Mouse (Mus musculus): ENCODE measurements around the gene Ube4b.

Gene Ube4b

DNA sequence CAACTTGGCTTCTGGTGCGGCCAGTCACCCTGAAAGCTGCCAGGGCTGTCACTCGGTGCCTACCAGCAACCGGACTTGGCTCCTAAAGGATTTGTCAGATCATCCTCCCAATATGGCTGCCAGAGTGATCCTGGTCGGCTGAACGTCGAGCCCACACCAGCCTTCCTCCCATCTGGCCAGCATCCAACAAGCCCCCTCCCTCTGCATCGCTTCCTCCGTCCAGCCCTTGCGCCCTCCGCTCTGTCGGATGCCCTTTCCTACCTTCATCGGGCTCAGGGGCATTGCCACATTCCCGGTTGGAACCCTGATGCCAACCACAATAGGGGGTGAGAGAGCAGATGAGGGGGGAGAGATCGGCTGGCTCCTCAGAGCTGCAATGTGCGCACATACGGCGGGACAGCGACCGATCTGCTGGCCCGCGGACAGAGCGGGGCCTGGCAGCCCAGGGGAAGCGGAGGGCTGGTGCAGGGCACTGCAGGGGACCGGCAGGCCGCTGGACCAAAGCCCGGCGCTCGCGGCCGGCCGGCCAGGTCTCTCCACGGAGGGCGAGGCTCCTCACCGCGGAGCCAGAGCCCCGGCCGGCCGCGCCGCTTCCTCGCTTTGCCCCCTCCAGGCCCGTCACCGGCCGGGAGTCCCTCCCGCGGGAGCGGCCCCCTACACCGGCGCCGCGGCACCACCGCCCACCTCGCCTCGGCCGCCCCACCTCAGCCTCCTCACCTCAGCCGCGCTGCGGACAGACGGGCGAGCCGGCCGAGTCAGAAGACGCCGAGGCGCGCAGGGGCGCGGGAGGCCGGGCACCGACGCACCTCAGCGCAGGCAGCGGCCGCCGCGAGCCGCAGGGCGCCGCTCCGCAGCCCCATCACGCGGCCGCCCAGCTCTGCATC, 119.6 kb downstream of the Ube4b start:
- DNase-seq (ENCODE audit: low spot score in 2 of 2), result peak; percentile 50 to 56

- DNase-seq (ENCODE audit: low spot score in 2 of 2), result no peak
Observed at GRCm38 (mm10) chr4:149305761-149306711, 120.5 kb downstream of the Ube4b start.

- DNase-seq (ENCODE audit: low spot score in 2 of 2), result no peak
Observed at GRCm38 (mm10) chr4:149304466-149304865, 122.1 kb downstream of the Ube4b start.

- DNase-seq (ENCODE audit: low spot score in 2 of 2), result no peak
Observed at GRCm38 (mm10) chr4:149303502-149303901, 123.0 kb downstream of the Ube4b start.

- DNase-seq (ENCODE audit: low spot score in 2 of 2), result no peak
Observed at GRCm38 (mm10) chr4:149302751-149303150, 123.8 kb downstream of the Ube4b start.

- DNase-seq (ENCODE audit: low spot score in 2 of 2), result no peak
Observed at GRCm38 (mm10) chr4:149302136-149302535, 124.4 kb downstream of the Ube4b start.

DNA sequence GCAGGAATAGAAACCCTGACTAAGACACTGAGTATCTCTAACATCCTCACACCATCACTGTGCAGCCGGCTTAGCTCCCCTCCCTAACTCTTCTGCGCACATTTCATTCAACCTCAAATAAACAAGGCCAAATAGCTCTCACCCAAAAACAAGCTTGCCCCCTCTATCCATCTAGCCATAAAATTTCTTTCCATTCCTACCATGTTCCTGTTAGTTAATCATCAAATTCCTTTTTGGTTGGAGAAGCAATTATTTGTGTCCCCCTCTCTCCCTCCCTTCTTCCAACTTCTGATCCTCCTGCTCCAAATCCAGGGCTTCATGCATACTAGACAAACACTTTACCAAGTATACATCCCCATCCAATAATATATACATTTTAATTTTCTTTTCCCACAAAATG, 130.0 kb downstream of the Ube4b start:
- no peak for DNase-seq (ENCODE audit: low spot score in 2 of 2)

DNA sequence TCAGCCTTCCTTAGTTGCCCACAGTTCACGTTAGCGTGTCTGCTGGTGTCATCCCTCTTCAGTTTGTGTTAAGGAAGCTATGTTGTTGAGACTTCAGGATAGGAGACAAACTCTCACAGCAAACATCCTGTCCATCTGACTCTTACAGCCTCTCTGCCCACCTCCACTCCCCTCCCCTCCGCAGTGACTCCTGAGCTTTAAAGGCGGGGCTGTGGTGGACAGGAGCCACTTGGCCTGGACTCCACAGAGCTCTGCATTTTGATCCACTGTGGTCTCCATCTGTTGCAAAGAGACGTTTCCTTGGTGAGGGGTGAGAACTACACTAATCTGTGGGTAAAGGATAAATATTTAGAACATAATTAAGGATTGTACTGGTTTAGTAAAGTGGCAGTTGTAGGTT, 133.6 kb downstream of the Ube4b start:
- no peak for DNase-seq (ENCODE audit: low spot score in 2 of 2)

DNA sequence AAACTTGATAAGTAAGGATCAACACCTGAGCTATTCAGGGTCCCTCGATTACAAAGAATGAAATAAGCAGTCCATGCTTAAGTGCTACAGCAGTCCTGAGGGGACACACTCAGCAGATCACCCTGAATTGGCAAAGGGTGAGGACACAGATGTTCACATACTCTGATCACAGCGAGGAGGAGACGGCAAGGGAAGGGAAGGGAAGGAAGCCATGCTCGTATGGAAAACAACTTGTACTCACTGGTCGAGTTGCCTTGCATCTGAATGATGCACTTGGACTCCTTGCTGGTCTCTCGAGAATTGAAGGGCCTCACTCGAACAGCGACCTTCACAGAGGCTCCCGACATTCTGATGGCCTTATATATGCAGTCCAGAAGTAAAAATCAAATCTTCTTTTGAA, 135.5 kb downstream of the Ube4b start:
- DNase-seq (ENCODE audit: low spot score in 2 of 2), result no peak

- no peak for DNase-seq (ENCODE audit: low spot score in 2 of 2)
Observed at GRCm38 (mm10) chr4:149290157-149290750, 136.3 kb downstream of the Ube4b start.

- DNase-seq (ENCODE audit: low spot score in 2 of 2), result no peak
Observed at GRCm38 (mm10) chr4:149286287-149287137, 140.0 kb downstream of the Ube4b start.

GRCm38 (mm10) chr4:149285691-149286090, 140.9 kb downstream of the Ube4b start:
- DNase-seq (ENCODE audit: low spot score in 2 of 2), result no peak

DNA sequence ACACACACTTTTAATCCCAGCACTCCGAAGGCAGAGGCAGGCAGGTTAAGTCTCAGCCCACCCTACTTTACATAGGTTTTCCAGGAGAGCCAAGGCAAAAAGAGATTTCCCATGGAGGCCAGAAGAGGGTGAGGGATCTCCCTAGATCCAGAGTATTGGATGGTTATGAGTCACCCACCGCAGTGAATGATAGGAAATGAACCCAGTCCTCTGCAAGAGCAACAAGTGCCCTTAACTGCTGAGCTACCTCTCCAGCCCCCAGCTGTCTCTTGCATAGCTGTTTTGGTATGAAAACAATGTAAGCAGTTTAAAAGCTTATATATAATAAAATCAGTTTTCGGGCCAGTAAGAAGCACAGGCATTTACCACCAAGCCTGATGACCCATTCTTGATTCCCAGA, 143.5 kb downstream of the Ube4b start:
- DNase-seq (ENCODE audit: low spot score in 2 of 2), result no peak

GRCm38 (mm10) chr4:149282025-149282738, 144.4 kb downstream of the Ube4b start:
- DNase-seq (ENCODE audit: low spot score in 2 of 2), result no peak
